Mouse (Mus musculus) spleen, postnatal 14 days (tissue): ENCODE measurements around the gene Hmbs.
"Not testable (repeated sequence)": the region's sequence is repeated elsewhere in the genome, so short reads cannot be mapped to it uniquely, and the experiment has no call there.

Experiments used
- DNase-seq, 2 experiments: peaks; one replicate each; pipeline ENCODE4 v3.0.0; 2021 to 2022; ENCODE audit warnings: low spot score in 2 of 2

Hmbs gene

DNA sequence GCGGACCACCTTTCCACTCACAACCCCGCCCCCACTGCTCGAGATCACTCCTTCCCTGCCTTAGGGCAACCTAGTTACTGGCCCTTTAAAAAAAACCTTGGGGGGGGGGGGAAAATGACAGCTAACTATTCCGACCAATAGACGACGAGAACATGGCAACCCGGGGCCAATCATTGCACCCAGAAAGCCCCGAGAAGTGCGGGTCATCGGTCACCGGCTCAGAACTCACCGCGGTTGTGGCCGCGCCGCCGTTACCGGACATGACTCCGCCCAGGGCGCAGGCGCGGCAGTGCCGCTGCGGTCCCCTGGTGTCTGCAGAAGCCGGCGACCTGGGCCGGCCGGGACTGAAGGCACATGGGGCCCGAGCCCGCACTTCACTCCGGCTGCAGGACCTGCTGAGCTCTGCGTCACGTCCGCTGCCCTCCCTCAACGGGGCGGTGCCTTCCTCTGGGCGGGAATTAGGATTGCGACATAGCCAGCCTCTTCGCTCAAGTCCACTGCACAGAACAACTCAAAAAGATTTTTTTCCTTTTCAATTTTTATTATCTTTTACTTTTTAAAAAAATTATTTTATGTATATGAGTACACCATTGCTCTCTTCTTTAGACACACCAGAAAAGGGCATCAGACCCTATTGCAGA is at the start of gene Hmbs:
Gene Hmbs (minus strand): TSS at position 448 of the 641 bp plus-strand sequence.
- peak; percentile 79 to 85 for DNase-seq

DNA sequence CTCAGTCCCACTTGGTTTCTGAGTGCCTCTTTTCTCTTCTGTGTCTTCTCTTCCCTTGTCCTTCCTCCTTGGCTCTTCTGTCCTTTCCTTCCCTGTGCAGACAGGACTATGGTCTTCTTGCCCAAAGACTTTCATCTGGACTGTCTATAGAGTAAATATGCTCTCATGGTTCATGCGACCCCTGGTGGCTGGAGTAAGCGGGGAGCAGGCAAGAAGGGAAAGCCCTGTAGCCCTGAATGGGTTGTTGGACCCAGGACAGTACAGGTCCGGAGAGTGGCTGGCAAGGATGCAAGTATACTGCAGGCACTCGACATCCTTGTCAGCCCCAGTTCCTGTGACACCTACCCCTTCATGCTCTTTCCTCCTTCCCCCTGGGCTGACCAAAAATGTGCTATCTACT is 47.4 kb upstream of the Hmbs start:
- DNase-seq = peak; percentile 55 to 74

DNA sequence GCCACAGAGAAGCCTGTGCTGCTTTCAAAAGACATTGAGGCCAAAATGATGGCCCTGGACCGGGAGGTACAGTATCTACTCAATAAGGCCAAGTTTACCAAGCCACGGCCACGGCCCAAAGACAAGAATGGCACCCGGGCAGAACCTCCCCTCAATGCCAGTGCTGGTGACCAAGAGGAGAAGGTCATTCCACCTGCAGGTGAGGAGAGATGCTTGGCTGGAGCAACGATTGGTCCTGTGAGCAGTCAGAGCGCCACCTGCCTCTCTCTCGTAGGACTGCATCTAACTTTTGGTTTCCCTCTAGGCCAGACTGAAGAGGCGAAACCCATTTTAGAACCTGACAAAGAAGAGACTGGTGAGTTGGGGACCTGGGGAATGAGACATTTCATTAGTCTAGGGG is 45.2 kb upstream of the Hmbs start:
- DNase-seq = peak in 1 of 2 experiments; percentile 55

DNA sequence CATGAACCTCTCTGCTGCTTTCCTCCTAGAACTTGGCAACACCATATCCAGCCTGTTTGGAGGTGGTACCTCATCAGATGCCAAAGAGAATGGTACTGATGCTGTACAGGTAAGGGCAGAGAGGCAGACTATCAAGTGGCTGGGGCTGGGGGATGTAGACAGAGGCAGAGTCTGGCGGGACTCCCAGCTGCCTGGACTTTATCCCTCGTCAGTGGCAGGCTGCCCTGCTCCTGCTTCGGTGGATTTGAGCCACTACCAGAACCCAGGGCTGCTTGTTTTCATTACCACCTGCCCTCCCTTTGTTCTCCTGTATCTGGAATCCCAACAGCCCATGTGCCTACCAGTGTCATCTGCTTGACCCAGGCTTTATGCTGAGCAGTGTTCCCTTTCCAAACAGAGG is 43.2 kb upstream of the Hmbs start:
- DNase-seq = no peak

DNA sequence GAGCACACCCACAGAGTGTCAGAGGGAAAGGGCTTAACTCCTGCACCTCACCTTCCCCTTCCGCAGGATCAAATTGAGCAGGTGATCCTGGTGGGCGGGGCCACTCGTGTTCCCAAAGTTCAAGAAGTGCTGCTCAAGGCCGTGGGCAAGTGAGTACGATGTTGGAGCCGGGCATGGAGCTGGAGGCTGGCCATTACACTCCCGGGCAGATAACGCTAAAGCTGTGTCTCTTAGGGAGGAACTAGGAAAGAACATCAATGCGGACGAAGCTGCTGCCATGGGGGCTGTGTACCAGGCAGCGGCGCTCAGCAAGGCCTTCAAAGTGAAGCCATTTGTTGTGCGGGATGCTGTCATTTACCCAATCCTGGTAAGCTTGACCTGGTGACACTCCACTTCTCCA is 40.6 kb upstream of the Hmbs start:
- no peak for DNase-seq

DNA sequence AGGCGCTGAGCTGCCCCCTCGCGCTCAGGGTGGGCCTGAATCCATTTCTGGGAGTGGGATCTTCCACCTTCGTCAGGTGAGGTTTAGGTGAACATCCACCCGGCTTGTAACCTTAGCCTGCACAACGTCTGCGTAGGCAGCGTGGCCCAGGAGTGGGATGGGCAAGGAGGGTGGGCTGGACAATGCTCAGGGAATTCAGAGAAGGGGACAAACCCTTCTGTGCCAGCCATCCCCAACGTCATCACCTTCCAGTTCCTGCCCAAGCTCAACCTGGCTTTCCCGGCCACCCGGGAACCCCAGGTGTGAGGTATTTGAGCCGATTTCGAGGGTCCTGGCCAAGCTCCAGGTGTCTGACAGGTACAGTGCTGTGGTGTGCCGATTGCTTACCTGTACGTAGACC is 35.8 kb upstream of the Hmbs start:
- no peak for DNase-seq

DNA sequence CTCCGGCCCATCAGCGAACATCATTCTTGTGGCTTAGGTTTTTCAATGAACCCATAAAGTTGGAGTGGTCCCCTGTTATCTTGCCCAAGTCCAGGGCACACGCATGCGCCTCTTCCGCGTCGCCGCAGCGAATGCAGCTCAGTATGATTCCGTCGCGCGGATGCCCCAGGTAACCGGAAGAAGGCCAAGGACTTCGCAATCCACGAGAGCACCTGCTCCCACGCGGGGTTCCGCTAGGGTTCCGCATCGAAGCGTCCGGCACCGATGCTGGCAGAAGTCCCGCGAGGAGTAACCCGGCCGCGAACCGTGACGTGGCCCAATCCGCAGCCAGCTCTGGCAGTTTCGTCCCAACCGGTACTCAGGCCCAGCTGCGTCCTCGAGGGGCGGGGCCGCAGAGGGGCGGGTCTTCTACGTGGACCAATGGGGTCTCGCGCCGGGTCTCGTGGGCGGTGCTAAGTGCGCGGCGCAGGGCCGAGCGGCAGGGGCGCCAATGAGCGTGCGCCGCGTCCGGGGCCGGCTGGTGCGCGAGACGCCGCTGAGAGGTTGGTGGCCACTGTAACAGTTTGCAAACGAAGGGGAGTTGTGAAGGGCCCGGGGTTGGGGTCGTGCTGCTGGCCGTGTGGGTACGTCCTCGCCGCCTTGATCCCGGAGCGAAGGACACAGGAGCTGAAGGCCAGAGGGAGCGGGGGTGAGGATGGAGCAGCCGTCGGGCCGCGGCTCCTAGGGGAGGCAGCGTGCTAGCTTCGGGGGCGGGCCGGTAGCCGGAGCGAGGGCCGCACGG is 35.2 kb upstream of the Hmbs start, which contains the start of gene Hyou1:
Gene Hyou1 (plus strand): TSS at position 437 of the 781 bp plus-strand sequence.
- peak; percentile 99 to 100 for DNase-seq

DNA sequence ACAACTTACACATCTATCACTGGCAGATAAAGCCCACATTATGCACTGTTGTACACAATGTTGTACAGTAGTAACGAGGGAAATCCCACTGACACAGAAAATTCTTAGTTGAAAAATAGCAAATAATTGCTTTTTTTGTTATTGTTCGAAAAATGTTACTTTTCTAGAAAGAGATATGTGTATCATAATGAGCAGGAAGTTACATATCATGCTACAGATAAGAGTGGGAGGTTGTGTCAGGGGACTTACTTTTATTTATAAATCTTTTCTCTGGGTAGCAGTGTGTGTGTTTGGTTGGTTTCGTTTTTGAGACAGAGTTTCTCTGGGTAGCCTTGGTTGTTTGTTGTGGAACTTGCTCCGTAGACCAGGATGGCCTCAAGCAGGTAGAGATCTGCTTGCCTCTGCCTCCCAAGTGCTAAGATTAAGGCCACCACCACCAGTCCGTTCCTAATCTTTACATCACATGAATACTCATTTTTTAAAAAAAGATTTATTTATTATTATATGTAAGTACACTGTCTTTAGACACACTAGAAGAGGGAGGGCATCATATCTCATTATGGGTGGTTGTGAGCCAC is 34.2 kb upstream of the Hmbs start:
- DNase-seq = no peak

DNA sequence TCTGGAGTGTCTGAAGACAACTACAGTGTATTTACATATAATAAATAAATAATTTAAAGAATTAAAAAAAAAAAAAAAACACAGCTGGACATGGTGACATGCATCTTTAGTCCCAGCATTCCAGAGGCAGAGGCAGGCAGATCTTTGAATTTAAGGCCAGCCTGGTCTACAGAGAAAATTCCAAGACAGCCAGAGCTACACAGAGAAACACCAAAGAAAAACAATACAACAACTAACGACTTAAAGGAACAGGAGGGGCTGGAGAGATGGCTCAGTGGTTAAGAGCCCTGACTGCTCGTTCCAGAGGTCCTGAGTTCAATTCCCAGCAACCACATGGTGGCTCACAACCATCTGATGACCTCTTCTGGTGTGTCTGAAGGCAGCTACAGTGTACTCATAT is 33.3 kb upstream of the Hmbs start:
- not testable (repeated sequence) for DNase-seq

DNA sequence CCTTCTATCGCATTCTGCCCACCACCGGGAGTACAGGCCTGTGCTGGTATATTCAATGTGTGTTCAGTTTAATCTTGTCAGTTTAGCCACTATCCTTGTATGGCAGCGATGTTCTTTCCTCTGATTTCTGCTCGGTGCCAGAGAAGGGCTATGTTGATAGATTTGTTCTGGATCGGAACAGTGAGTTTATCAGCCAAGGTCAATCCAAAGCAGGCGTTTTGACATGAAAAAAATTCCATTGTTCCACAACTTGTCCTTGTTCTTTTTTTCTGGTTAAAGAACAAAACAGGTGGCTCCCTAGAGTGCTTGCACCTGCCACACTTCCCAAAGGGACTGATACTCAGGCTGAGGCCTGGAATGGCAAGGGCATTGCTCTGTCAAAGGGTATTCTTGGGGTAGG is 32.1 kb upstream of the Hmbs start:
- no peak for DNase-seq

DNA sequence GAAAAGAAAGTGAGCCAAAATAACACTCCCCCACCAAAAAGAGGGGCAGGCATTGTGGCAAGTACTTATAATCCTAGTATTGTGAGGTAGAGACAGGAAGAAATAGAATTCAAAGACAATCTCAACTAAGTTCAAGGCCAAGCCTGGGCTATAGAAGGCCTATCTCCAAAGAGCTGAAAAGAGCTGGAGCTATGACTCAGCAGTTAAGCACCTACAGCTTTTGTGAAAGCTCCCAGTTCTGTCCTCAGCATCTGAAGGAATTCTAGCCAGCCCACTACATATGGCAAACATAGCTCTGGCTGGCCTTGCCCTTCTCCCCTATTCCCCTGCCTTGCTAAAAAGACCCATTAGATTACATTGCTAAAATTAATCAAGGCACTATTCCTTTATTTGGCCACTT is 29.4 kb upstream of the Hmbs start:
- DNase-seq = no peak

DNA sequence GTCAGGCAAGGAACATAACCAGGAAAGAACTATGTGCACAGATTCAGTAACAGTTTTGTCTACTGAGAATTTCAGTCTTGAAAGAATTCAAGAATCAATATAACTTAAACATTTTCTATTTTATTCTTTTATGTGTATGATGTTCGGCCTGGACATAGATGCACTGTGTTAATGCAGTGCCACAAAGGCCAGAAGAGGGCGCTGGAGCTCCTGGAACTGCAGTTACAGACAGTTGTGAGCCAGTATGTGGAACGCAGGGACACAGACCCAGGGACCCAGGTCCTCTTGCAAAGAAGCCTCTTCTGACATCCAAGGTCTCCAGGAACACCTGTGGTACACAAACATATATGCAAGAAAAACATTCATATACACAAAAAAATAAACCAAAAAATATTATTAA is 20.5 kb upstream of the Hmbs start:
- peak in 1 of 2 experiments; percentile 33 for DNase-seq

DNA sequence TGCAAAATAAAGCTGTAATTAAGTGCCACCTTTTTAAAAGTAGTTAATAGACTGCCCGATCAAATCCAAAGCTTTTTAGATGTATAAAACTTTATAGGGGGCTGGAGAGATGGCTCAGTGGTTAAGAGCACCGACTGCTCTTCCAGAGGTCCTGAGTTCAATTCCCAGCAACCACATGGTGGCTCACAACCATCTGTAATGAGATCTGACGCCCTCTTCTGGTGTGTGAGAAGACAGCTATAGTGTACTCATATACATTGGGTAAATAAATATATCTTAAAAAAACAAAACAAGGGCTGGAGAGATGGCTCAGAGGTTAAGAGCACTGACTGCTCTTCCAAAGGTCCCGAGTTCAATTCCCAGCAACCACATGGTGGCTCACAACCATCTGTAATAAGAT is 17.9 kb upstream of the Hmbs start:
- not testable (repeated sequence) for DNase-seq

DNA sequence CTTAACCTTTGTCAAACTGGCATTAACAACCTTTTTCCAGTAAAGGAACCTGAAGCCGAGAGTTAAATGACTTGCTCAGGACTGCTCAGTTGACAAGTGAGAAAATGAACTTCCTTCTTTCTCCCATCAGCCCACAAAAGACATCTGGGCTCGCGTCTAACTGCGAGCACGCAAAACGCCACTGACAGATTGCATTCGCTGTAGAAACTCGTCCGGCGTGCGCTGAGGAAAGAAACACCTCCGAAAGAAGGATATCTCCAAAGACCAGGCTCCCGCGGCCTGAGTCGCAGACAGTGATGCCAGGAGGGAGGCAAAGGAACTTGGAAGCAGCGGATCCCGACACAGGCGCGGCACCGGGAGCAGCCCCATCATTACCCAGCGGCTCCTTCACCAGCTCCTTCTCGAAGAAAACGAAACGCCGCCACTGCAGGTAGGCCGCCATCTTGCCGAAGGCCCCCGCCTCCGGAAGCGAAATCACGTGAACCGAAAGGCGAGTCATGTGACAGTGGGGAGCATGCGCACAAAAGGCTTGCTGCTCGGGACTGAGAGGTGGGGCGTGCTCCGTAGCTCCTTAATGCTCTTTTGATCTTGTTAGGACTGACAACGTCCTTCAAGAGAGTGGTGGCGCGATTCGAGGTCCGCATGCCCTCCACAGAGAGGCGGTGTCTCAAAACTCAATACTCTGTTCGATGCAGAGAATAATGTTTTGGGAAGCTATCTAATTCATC is 17.3 kb upstream of the Hmbs start, which contains the start of gene Vps11:
Gene Vps11 (minus strand): TSS at position 481 of the 728 bp plus-strand sequence.
- peak; percentile 93 to 94 for DNase-seq

DNA sequence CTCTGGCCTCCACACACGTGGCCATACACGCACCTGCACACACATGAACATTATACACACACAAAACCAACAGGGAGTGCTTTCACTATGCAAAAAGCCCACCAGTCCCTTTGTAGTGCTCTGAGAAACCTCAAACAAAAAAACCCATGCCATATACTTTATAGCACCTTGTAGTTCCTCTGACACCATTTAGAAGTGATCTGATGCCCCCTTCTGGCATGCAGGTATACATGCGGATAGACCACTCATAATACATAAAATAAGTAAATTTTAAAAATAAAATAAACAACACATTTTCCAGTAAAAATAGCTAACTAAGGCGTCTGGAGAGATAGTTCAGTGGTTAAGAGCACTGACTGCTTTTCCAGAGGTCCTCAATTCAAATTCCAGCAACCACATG is 13.2 kb upstream of the Hmbs start:
- DNase-seq = no peak

DNA sequence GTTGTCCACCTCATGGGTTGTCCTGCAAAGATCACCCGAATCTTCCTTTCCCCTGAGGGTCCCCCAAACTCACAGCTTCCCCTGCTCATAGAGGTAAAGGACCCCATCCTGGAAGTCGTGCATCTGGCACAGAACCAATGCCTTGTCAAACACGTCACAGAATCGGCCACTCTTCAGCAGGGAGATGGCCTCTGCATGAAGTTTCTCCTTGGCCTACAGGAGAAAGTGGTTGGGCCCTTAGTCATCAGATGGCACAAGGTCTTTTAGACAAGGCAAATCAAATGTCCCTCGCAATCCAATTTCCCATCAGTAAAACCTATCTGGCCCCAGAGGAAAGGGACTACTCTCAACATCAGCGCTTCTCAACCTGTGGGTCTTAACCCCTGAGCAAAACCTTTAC is 9.1 kb upstream of the Hmbs start:
- no peak for DNase-seq

DNA sequence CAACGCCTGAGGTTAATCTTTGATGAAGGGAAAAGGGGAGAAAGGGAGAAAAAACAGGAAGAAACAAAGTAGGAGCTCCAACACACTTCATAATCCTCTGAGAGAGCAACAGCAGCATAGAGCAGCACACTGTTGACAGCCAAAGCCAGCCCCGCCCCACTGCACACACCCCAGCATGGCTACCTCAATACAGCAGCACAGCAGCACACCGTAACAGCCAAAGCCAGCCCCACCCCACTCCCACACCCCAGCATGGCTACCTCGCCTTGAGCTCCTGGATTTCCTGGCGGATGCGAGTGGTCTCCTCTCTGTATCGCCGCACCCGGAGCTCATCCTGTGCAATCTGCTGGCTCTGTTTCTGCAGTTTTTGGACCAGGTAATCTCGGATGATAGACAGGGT is 8.3 kb upstream of the Hmbs start:
- no peak for DNase-seq

DNA sequence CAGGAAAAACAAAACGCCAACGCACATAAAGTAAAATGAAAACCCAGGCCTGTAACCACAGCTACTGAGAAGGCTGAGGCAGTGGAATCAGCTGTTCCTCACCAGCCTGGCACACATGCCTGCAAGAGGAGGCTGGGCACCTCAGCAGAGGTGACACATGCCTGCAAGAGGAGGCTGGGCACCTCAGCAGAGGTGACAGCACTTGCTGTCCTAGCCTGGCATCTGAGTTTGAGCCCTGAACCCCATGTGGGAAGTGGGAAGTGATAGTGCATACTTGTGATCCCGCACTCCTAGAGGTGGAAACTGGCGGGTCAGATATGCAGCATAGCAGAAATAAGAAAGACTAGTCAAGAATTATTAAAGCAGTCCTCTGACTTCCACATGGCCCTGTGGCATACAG is 7.4 kb upstream of the Hmbs start:
- DNase-seq = no peak

DNA sequence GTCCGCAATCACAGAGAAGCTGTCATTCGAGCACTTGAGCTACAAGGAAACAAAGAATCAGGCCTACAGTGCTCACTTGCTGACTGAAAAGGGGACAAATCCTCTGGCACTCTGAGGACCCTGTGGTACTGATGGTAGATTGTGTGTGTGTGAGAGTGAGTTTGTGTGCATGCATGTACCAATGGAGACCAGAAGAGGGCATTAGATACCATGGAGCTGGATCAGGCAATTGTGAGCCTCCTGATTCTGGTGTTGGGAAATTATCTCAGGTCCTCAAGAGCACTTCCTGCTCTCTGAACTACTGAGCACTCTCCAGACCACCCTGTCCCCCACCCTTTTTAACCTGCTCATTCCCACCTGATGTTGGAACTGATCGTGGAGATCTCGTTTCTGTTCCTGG is 4.5 kb upstream of the Hmbs start:
- DNase-seq = no peak

DNA sequence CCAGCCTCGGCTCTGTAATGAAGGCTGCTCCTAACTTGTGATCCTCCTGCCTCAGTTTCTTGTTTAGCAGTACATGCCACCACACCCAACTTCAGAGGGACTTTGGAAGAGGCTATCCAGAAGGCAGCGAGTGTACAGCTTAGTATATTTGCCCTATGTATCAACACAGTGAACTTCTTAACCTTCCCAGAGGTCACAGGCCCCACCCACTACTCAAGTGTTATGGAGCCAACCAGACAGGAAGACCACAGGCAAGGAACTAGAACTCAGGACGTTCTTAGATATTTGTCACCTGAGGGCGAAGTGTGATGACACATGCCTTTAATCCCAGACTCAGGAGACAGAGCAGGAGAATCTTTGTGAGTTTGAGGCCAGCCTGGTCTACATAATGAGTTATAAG is 3.6 kb upstream of the Hmbs start:
- no peak for DNase-seq

DNA sequence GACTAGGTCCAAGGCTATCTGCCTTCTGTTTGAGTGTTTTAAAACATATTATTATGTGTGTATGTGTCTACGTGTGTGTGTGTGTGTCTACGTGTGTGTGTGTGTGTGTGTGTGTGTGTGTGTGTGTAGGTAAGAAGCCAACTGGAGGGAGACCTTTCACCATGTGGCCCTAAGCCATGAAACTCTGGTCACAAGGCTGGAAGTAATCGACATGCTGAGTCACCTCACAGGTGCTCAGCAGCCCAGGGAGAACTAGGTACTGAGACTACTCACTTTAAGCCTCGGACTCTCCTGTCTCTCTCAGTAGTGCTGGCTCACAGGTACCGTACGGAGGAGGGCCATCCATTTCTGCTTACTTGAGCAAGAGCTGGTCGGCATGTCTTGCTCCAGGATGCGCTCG is 3.1 kb upstream of the Hmbs start:
- DNase-seq = no peak
